Mouse (Mus musculus): ENCODE results near the gene Ago3.

DNA sequence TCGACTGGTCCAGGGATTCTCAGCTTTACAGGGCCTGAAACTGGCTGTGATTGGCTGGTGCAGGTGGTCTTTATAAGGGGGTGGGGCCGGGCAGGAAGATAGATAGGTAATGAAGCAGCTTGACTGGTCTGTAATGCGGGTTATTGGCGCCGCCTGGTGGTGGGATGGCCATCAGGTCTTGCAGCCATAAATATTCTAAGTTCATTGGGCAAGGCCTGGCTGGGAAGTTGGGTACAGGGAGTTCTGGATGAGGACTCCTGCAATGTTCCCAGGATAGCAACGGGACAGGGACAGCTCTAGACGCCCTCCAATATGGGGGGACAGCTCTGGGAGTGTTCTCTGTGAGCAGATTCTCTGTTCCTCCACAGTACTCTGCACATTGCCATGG, 119.4 kb downstream of the Ago3 start:
- peak; percentile 72 for TF ChIP-seq CTCF (IDR thresholded peaks at IDR 0.05; ENCODE audit: insufficient read depth, low read length)
- no peak for TF ChIP-seq POLR2A (IDR thresholded peaks at IDR 0.05; ENCODE audit: borderline replicate concordance, extremely low read depth, low read depth, low read length)

All from lung, adult 2 months (tissue).